Mouse (Mus musculus) neural tube, embryonic 15.5 days (tissue): ENCODE measurements at regions not wholly inside any gene's neighbourhood (a gene's known extent, or its start where the extent isn't known, plus 50 kb on each side); places are given as distances from the start of the nearest gene placed in this dataset.

Experiments used
- ATAC-seq: fragments of 200-750 bp; cut with Nextera tagmentation; 2 replicates; pipeline ENCODE4 v1.8.0; 2017; ENCODE audit warnings: mild to moderate bottlenecking, moderate TSS enrichment, moderate library complexity; ENCODE audit not compliant: low FRiP score
- H3K27ac ChIP-seq: fragments of 300-500 bp; sonication (generic); replicated peaks from 2 replicates; pipeline ENCODE4 v1.5.1; 2015; ENCODE audit warnings: mild to moderate bottlenecking, inconsistent platforms
- H3K27me3 ChIP-seq: fragments of 300-500 bp; sonication (generic); replicated peaks from 2 replicates; pipeline ENCODE4 v1.6.1; 2015; ENCODE audit warnings: inconsistent platforms
- H3K36me3 ChIP-seq: fragments of 300-500 bp; sonication (generic); 2 replicates; pipeline ENCODE4 v1.6.1; 2015; ENCODE audit warnings: inconsistent platforms
- H3K4me1 ChIP-seq: fragments of 300-500 bp; sonication (generic); 2 replicates; pipeline ENCODE4 v1.6.1; 2015; ENCODE audit warnings: inconsistent platforms
- H3K4me2 ChIP-seq: fragments of 300-500 bp; sonication (generic); 2 replicates; pipeline ENCODE4 v1.6.1; 2015; ENCODE audit warnings: inconsistent platforms, mild to moderate bottlenecking, moderate library complexity
- H3K4me3 ChIP-seq: fragments of 300-500 bp; sonication (generic); replicated peaks from 2 replicates; pipeline ENCODE4 v1.5.1; 2015; ENCODE audit warnings: mild to moderate bottlenecking, inconsistent platforms
- H3K9ac ChIP-seq: fragments of 300-500 bp; sonication (generic); replicated peaks from 2 replicates; pipeline ENCODE4 v1.6.1; 2015; ENCODE audit warnings: mild to moderate bottlenecking, inconsistent platforms
- H3K9me3 ChIP-seq: fragments of 300-500 bp; sonication (generic); replicated peaks from 2 replicates; pipeline ENCODE4 v1.6.1; 2016; ENCODE audit warnings: inconsistent platforms
- WGBS: fragments of 180-500 bp; shearing (Covaris S2); methylation state at CpG from one replicate; pipeline ENCODE4 v1.1.7; 2015; ENCODE audit warnings: mixed read lengths; 5-methylcytosine and 5-hydroxymethylcytosine counted together

- WGBS: 74% methylated on average over 3 of the region's 3 CpGs
- no peaks in the 10 kb centered on the region for H3K27me3 ChIP-seq
- H3K27ac ChIP-seq: no peak overlapping the region
- ATAC-seq: no peak
- no peak overlapping the region for H3K4me3 ChIP-seq
- H3K36me3 ChIP-seq: no peaks in the 10 kb centered on the region
- no peak overlapping the region for H3K9ac ChIP-seq
- no peaks in the 10 kb centered on the region for H3K9me3 ChIP-seq
- no peak overlapping the region for H3K4me2 ChIP-seq
- H3K4me1 ChIP-seq: no peaks in the 10 kb centered on the region
Measured at GRCm38 (mm10) chr16:18715381-18715780, 61.3 kb upstream of the Cldn5 start.

GRCm38 (mm10) chr16:18718040-18718439 lies 58.6 kb upstream of the Cldn5 start:
- no peaks in the 10 kb centered on the region for H3K36me3 ChIP-seq
- 73% methylated on average over 2 of the region's 2 CpGs for WGBS
- H3K4me3 ChIP-seq: no peak overlapping the region

GRCm38 (mm10) chr16:18720433-18721233 lies 56.0 kb upstream of the Cldn5 start:
- no peaks in the 10 kb centered on the region for H3K9me3 ChIP-seq
- H3K9ac ChIP-seq: no peak overlapping the region
- no peaks in the 10 kb centered on the region for H3K27me3 ChIP-seq
- no peaks in the 10 kb centered on the region for H3K36me3 ChIP-seq
- 50% methylated on average over 13 of the region's 13 CpGs for WGBS
- H3K27ac ChIP-seq: no peak overlapping the region
- H3K4me3 ChIP-seq: no peak overlapping the region
- ATAC-seq: no peak
- no peak overlapping the region for H3K4me2 ChIP-seq
- no peaks in the 10 kb centered on the region for H3K4me1 ChIP-seq

More at GRCm38 (mm10) chr16:18718040-18718439, 58.6 kb upstream of the Cldn5 start:
- H3K4me1 ChIP-seq: no peaks in the 10 kb centered on the region
- H3K27me3 ChIP-seq: no peaks in the 10 kb centered on the region
- no peak overlapping the region for H3K9ac ChIP-seq
- no peak for ATAC-seq
- H3K4me2 ChIP-seq: no peak overlapping the region
- no peak overlapping the region for H3K27ac ChIP-seq
- H3K9me3 ChIP-seq: no peaks in the 10 kb centered on the region

GRCm38 (mm10) chr16:18723186-18723843 lies 53.3 kb upstream of the Cldn5 start:
- no peak overlapping the region for H3K4me3 ChIP-seq
- no peak overlapping the region for H3K4me2 ChIP-seq
- H3K9me3 ChIP-seq: no peaks in the 10 kb centered on the region
- 89% methylated on average over 3 of the region's 3 CpGs for WGBS
- H3K36me3 ChIP-seq: no peaks in the 10 kb centered on the region
- no peak overlapping the region for H3K9ac ChIP-seq
- no peak overlapping the region for H3K27ac ChIP-seq
- no peaks in the 10 kb centered on the region for H3K4me1 ChIP-seq
- ATAC-seq: no peak
- no peaks in the 10 kb centered on the region for H3K27me3 ChIP-seq

GRCm38 (mm10) chr16:18723874-18724273 lies 52.8 kb upstream of the Cldn5 start:
- WGBS: 65% methylated on average over 3 of the region's 3 CpGs
- no peaks in the 10 kb centered on the region for H3K36me3 ChIP-seq
- no peak overlapping the region for H3K27ac ChIP-seq
- H3K9me3 ChIP-seq: no peaks in the 10 kb centered on the region
- no peak overlapping the region for H3K4me2 ChIP-seq
- no peak overlapping the region for H3K9ac ChIP-seq
- H3K4me1 ChIP-seq: no peaks in the 10 kb centered on the region
- ATAC-seq: no peak
- H3K27me3 ChIP-seq: no peaks in the 10 kb centered on the region
- no peak overlapping the region for H3K4me3 ChIP-seq

- Histone ChIP-seq H3K4me2 (no peak overlapping the region), H3K36me3 (no peaks in the 10 kb centered on the region), H3K27ac (no peak overlapping the region), H3K4me3 (no peak overlapping the region), H3K9me3 (no peaks in the 10 kb centered on the region), H3K9ac (no peak overlapping the region), H3K4me1 (no peaks in the 10 kb centered on the region), H3K27me3 (no peaks in the 10 kb centered on the region)
- no peak for ATAC-seq
- WGBS: 25% methylated on average over 6 of the region's 6 CpGs
Measured at GRCm38 (mm10) chr16:18724706-18725105, 51.9 kb upstream of the Cldn5 start.
